Mouse (Mus musculus): ENCODE results near the gene Stx1a. TPM values are rescaled to one million over a fixed set of nuclear protein-coding genes. Genes with fewer than 3 reads are reported as not detected.

Stx1a gene
- polyA plus RNA-seq, 2 experiments = 11.4 to 39.2 TPM

GRCm38 (mm10) chr5:135070448-135070847 lies 47.2 kb downstream of the Stx1a start:
- Histone ChIP-seq H3K4me3 (replicated peaks; ENCODE audit: low read length) (no peak overlapping the region), H3K4me2 (replicated peaks; ENCODE audit: low read depth, low read length, severe bottlenecking) (no peak overlapping the region), H3K27ac (replicated peaks; ENCODE audit: low read depth, low read length) (no peak overlapping the region), H3K36me3 (ENCODE audit: control insufficient read depth, insufficient read depth, low read length) (peaks cover 47% of the 10 kb centered on the region), H3K4me1 (ENCODE audit: control insufficient read depth, insufficient read depth, low read length) (peaks cover 2% of the 10 kb centered on the region; the same call in 1 of the 2 replicates), H3K27me3 (ENCODE audit: control insufficient read depth, insufficient read depth, low read length) (no peaks in the 10 kb centered on the region), H3K9ac (ENCODE audit: low read depth, low read length, severe bottlenecking) (no peak overlapping the region), H3K9me3 (ENCODE audit: control insufficient read depth, low read length) (no peaks in the 10 kb centered on the region)
- DNase-seq (ENCODE audit: low spot score) = no peak
- TF ChIP-seq POLR2A (IDR thresholded peaks at IDR 0.05; ENCODE audit: borderline replicate concordance, extremely low read depth, insufficient read depth, insufficient read length) = no peak
- ATAC-seq (ENCODE audit: low FRiP score, low read depth) = no peak
- WGBS = 87% methylated on average over 3 of the region's 3 CpGs

- peaks cover 3% of the 10 kb centered on the region; the same call in 1 of the 2 replicates for H3K4me1 ChIP-seq (ENCODE audit: control insufficient read depth, insufficient read depth, low read length)
- no peak overlapping the region for H3K27ac ChIP-seq (replicated peaks; ENCODE audit: low read depth, low read length)
- H3K9ac ChIP-seq (ENCODE audit: low read depth, low read length, severe bottlenecking) = no peak overlapping the region
- ATAC-seq (ENCODE audit: low FRiP score, low read depth) = no peak
- no peak for TF ChIP-seq POLR2A (IDR thresholded peaks at IDR 0.05; ENCODE audit: borderline replicate concordance, extremely low read depth, insufficient read depth, insufficient read length)
- no peaks in the 10 kb centered on the region for H3K9me3 ChIP-seq (ENCODE audit: control insufficient read depth, low read length)
- peaks cover 48% of the 10 kb centered on the region for H3K36me3 ChIP-seq (ENCODE audit: control insufficient read depth, insufficient read depth, low read length)
- no peak overlapping the region for H3K4me3 ChIP-seq (replicated peaks; ENCODE audit: low read length)
- H3K27me3 ChIP-seq (ENCODE audit: control insufficient read depth, insufficient read depth, low read length) = no peaks in the 10 kb centered on the region
- WGBS = 94% methylated on average over 2 of the region's 2 CpGs
- no peak for DNase-seq (ENCODE audit: low spot score)
- no peak overlapping the region for H3K4me2 ChIP-seq (replicated peaks; ENCODE audit: low read depth, low read length, severe bottlenecking)
Observed at GRCm38 (mm10) chr5:135072061-135072460, 48.8 kb downstream of the Stx1a start.

GRCm38 (mm10) chr5:135072720-135073119 lies 49.4 kb downstream of the Stx1a start:
- Histone ChIP-seq H3K9ac (ENCODE audit: low read depth, low read length, severe bottlenecking) (no peak overlapping the region), H3K9me3 (ENCODE audit: control insufficient read depth, low read length) (no peaks in the 10 kb centered on the region), H3K4me3 (replicated peaks; ENCODE audit: low read length) (no peak overlapping the region), H3K4me2 (replicated peaks; ENCODE audit: low read depth, low read length, severe bottlenecking) (no peak overlapping the region), H3K27me3 (ENCODE audit: control insufficient read depth, insufficient read depth, low read length) (no peaks in the 10 kb centered on the region), H3K36me3 (ENCODE audit: control insufficient read depth, insufficient read depth, low read length) (peaks cover 45% of the 10 kb centered on the region), H3K27ac (replicated peaks; ENCODE audit: low read depth, low read length) (no peak overlapping the region), H3K4me1 (ENCODE audit: control insufficient read depth, insufficient read depth, low read length) (peaks cover 3% of the 10 kb centered on the region; the same call in 1 of the 2 replicates)
- TF ChIP-seq POLR2A (IDR thresholded peaks at IDR 0.05; ENCODE audit: borderline replicate concordance, extremely low read depth, insufficient read depth, insufficient read length) = no peak
- ATAC-seq (ENCODE audit: low FRiP score, low read depth) (no peak), DNase-seq (ENCODE audit: low spot score) (no peak)
- 64% methylated on average over 6 of the region's 6 CpGs for WGBS

GRCm38 (mm10) chr5:135073349-135074150 lies 50.3 kb downstream of the Stx1a start:
- no peaks in the 10 kb centered on the region for H3K9me3 ChIP-seq (ENCODE audit: control insufficient read depth, low read length)
- H3K4me2 ChIP-seq (replicated peaks; ENCODE audit: low read depth, low read length, severe bottlenecking) = no peak overlapping the region
- DNase-seq (ENCODE audit: low spot score) (no peak), ATAC-seq (ENCODE audit: low FRiP score, low read depth) (no peak)
- no peak overlapping the region for H3K9ac ChIP-seq (ENCODE audit: low read depth, low read length, severe bottlenecking)
- WGBS = 24% methylated on average over 25 of the region's 26 CpGs
- H3K4me3 ChIP-seq (replicated peaks; ENCODE audit: low read length) = no peak overlapping the region
- peaks cover 39% of the 10 kb centered on the region for H3K36me3 ChIP-seq (ENCODE audit: control insufficient read depth, insufficient read depth, low read length)
- no peak for TF ChIP-seq POLR2A (IDR thresholded peaks at IDR 0.05; ENCODE audit: borderline replicate concordance, extremely low read depth, insufficient read depth, insufficient read length)
- no peak overlapping the region for H3K27ac ChIP-seq (replicated peaks; ENCODE audit: low read depth, low read length)
- H3K4me1 ChIP-seq (ENCODE audit: control insufficient read depth, insufficient read depth, low read length) = peaks cover 3% of the 10 kb centered on the region; the same call in 1 of the 2 replicates
- H3K27me3 ChIP-seq (ENCODE audit: control insufficient read depth, insufficient read depth, low read length) = no peaks in the 10 kb centered on the region

GRCm38 (mm10) chr5:135075655-135076054 lies 52.4 kb downstream of the Stx1a start:
- Histone ChIP-seq H3K4me3 (replicated peaks; ENCODE audit: low read length) (no peak overlapping the region), H3K4me2 (replicated peaks; ENCODE audit: low read depth, low read length, severe bottlenecking) (no peak overlapping the region), H3K36me3 (ENCODE audit: control insufficient read depth, insufficient read depth, low read length) (peaks cover 39% of the 10 kb centered on the region), H3K9me3 (ENCODE audit: control insufficient read depth, low read length) (no peaks in the 10 kb centered on the region), H3K27me3 (ENCODE audit: control insufficient read depth, insufficient read depth, low read length) (no peaks in the 10 kb centered on the region), H3K27ac (replicated peaks; ENCODE audit: low read depth, low read length) (no peak overlapping the region), H3K9ac (ENCODE audit: low read depth, low read length, severe bottlenecking) (no peak overlapping the region), H3K4me1 (ENCODE audit: control insufficient read depth, insufficient read depth, low read length) (peaks cover 3% of the 10 kb centered on the region; the same call in 1 of the 2 replicates)
- ATAC-seq (ENCODE audit: low FRiP score, low read depth) = no peak
- no peak for TF ChIP-seq POLR2A (IDR thresholded peaks at IDR 0.05; ENCODE audit: borderline replicate concordance, extremely low read depth, insufficient read depth, insufficient read length)
- DNase-seq (ENCODE audit: low spot score) = no peak
- 74% methylated on average over 4 of the region's 4 CpGs for WGBS

All from limb, embryonic 14.5 days (tissue).